Mouse (Mus musculus) myocyte (in vitro differentiated cells): ENCODE measurements around the gene Nhp2.

Experiments
- CEBPB ChIP-seq: IDR thresholded peaks from 2 replicates; pipeline ENCODE4 v1.6.1; 2011; ENCODE audit warnings: mild to moderate bottlenecking, moderate library complexity; ENCODE audit not compliant: poor library complexity, insufficient read depth, severe bottlenecking
- E2F4 ChIP-seq: IDR thresholded peaks from one replicate; pipeline ENCODE4 v1.6.1; 2011; ENCODE audit warnings: mild to moderate bottlenecking, control low read depth, moderate library complexity; ENCODE audit not compliant: insufficient read depth
- MAX ChIP-seq: IDR thresholded peaks from one replicate; pipeline ENCODE4 v1.6.1; 2011; ENCODE audit warnings: low read depth, mild to moderate bottlenecking, control low read depth
- MYOD1 ChIP-seq, 3 experiments: IDR thresholded peaks; one replicate each; pipeline ENCODE4 v1.6.1; 2011; ENCODE audit warnings: control low read depth in 2 of 3, low read depth in 2 of 3, mild to moderate bottlenecking in 2 of 3, moderate library complexity in 1 of 3; ENCODE audit not compliant: insufficient read length in 2 of 3, control insufficient read depth in 1 of 3
- MYOG ChIP-seq, 3 experiments: IDR thresholded peaks; one replicate each; pipeline ENCODE4 v1.6.1; 2011; ENCODE audit warnings: control low read depth in 2 of 3, low read depth in 2 of 3, mild to moderate bottlenecking in 2 of 3; ENCODE audit not compliant: insufficient read length in 2 of 3, control insufficient read depth in 1 of 3, insufficient read depth in 1 of 3
- POLR2A ChIP-seq: IDR thresholded peaks from one replicate; pipeline ENCODE4 v1.6.1; 2011; ENCODE audit warnings: low read depth, mild to moderate bottlenecking, control low read depth, moderate library complexity; ENCODE audit not compliant: insufficient read length
- POLR2AphosphoS2 ChIP-seq: IDR thresholded peaks from one replicate; pipeline ENCODE4 v1.6.1; 2011; ENCODE audit warnings: low read depth, control low read depth; ENCODE audit not compliant: insufficient read length
- REST ChIP-seq: IDR thresholded peaks from one replicate; pipeline ENCODE4 v1.6.1; 2011; ENCODE audit warnings: mild to moderate bottlenecking, control low read depth, moderate library complexity; ENCODE audit not compliant: insufficient read depth, insufficient read length
- SRF ChIP-seq: IDR thresholded peaks from one replicate; pipeline ENCODE4 v1.6.1; 2011; ENCODE audit warnings: low read depth; ENCODE audit not compliant: control insufficient read depth, insufficient read length
- USF1 ChIP-seq: IDR thresholded peaks from one replicate; pipeline ENCODE4 v1.6.1; 2011; ENCODE audit warnings: low read depth, mild to moderate bottlenecking, control low read depth, moderate library complexity

DNA sequence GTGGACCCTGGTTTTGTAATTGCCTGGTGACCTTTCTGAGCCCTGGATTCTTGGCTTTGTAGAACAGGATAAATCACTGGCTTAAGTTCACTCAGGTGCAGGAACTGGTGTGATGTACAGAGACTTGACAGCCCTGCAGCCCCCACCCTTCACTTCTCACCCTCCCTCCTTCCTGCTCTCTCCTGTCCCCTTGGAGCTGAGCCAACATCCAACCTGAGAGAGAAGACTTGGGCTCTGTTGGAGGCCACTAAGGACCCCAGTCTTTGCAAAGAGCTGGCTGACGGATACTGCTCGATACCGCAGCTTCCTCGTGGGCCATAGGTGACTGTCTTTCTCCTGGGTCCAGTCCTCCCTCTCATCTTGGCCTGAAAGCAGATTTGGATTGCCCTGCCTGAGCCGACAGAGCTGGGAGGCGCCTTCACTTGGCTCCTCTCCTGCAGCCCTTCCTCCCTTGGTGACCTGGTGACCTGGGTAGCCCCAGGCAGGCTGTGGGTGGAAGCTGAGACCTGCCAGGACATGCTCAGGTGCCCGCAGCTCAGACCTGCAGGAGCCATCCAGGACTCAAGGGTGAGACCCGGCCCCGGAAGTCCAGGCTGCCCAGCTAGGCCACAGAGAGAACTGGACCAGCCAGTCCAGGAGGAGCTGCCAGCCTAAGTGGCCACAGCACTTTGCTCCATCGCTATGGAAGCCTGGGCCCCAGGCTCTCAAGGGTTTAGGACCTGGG lies 37.4 kb downstream of the Nhp2 start:
- TF ChIP-seq POLR2A, result no peak
- TF ChIP-seq CEBPB, result no peak
- TF ChIP-seq MYOG (IDR thresholded peaks at IDR 0.05; ENCODE audit: control insufficient read depth in 1 of 3, insufficient read depth in 1 of 3, insufficient read length in 2 of 3, low read depth in 2 of 3), result no peak
- TF ChIP-seq POLR2AphosphoS2, result no peak
- TF ChIP-seq E2F4, result no peak
- TF ChIP-seq USF1, result no peak
- no peak for TF ChIP-seq MAX
- no peak for TF ChIP-seq MYOD1 (IDR thresholded peaks at IDR 0.05; ENCODE audit: control insufficient read depth in 1 of 3, insufficient read length in 2 of 3, low read depth in 2 of 3)
- no peak for TF ChIP-seq REST
- TF ChIP-seq SRF, result no peak
